Mouse (Mus musculus): ENCODE measurements around the gene Ccni. TPM values are rescaled to one million over a fixed set of nuclear protein-coding genes. Genes with fewer than 3 reads are reported as not detected.

The Ccni gene
- polyA plus RNA-seq, 1 experiment from 2014 or later, result 118 TPM

GRCm38 (mm10) chr5:93135368-93136107 is 70.8 kb downstream of the Ccni start:
- Histone ChIP-seq H3K4me1 (replicated peaks) (peaks cover 63% of the 10 kb centered on the region), H3K36me3 (peaks cover 14% of the 10 kb centered on the region), H3K9ac (no peak overlapping the region), H3K9me3 (replicated peaks) (no peaks in the 10 kb centered on the region; the same call in 1 of the 2 replicates), H3K4me3 (no peak overlapping the region), H3K27ac (ENCODE audit: poor library complexity, severe bottlenecking) (peak overlapping the region; percentile 65), H3K27me3 (replicated peaks) (no peaks in the 10 kb centered on the region), H3K4me2 (no peak overlapping the region)
- peak; percentile 23; the same call in 1 of the 2 replicates for ATAC-seq (ENCODE audit: insufficient number of reproducible peaks, low FRiP score)
- 53% methylated on average over 10 of the region's 10 CpGs for WGBS

- H3K27me3 ChIP-seq (replicated peaks), result no peaks in the 10 kb centered on the region
- 51% methylated on average over 10 of the region's 10 CpGs for WGBS
- peaks cover 81% of the 10 kb centered on the region for H3K4me1 ChIP-seq (replicated peaks)
- H3K4me2 ChIP-seq, result peak overlapping the region; percentile 33
- no peak for ATAC-seq (ENCODE audit: insufficient number of reproducible peaks, low FRiP score)
- H3K27ac ChIP-seq (ENCODE audit: poor library complexity, severe bottlenecking), result peak overlapping the region; percentile 51; the same call in 1 of the 2 replicates
- H3K36me3 ChIP-seq, result no peaks in the 10 kb centered on the region; the same call in 1 of the 2 replicates
- no peaks in the 10 kb centered on the region; the same call in 1 of the 2 replicates for H3K9me3 ChIP-seq (replicated peaks)
- H3K9ac ChIP-seq, result 0 out of 2 replicates have a peak overlapping the region, but pooled peaks have one; percentile 22
- H3K4me3 ChIP-seq, result no peak overlapping the region
Measured at GRCm38 (mm10) chr5:93133445-93134244, 72.7 kb downstream of the Ccni start.

Other genes with a start within 250 kb of the Ccni start
- gene Sowahb, start 161.5 kb downstream of the Ccni start, polyA plus RNA-seq (2016; fragmentation: Nextera tagmentation; extraction: Ambion mirVana), result 0.12 and 0.23 TPM in 2 replicates
- gene Sept11, start 113.1 kb downstream of the Ccni start, polyA plus RNA-seq (2016; fragmentation: Nextera tagmentation; extraction: Ambion mirVana), result 115 and 123 TPM in 2 replicates
- 1.2 and 1.9 TPM in 2 replicates for gene 2010109A12Rik, start within 50 bp of the Ccni start, polyA plus RNA-seq (2016; fragmentation: Nextera tagmentation; extraction: Ambion mirVana)
- 48.0 and 49.0 TPM in 2 replicates for gene Ccng2, start 60.8 kb upstream of the Ccni start, polyA plus RNA-seq (2016; fragmentation: Nextera tagmentation; extraction: Ambion mirVana)